Mouse (Mus musculus): ENCODE results near the gene Myo5c.

GRCm38 (mm10) chr9:75334440-75334839 is 102.6 kb downstream of the Myo5c start:
- TF ChIP-seq CTCF (IDR thresholded peaks at IDR 0.05; ENCODE audit: control insufficient read depth, insufficient read depth, low read length) (no peak), POLR2A (IDR thresholded peaks at IDR 0.05; ENCODE audit: borderline replicate concordance, control insufficient read depth, low read depth, low read length) (no peak)
